Mouse (Mus musculus): ENCODE results near the gene Trim43b. TPM values are rescaled to one million over a fixed set of nuclear protein-coding genes. Genes with fewer than 3 reads are reported as not detected.

Gene Trim43b
- not detected for total RNA-seq (2023)

GRCm38 (mm10) chr9:89092735-89093134 lies at the start of gene Trim43b:
Trim43b (minus strand) TSS chr9:89092835.

Other genes with a start within 250 kb of the Trim43b start
- 1 to 10 TPM; 4.7 to 7.7 TPM for gene Bcl2a1a, start 135.9 kb downstream of the Trim43b start, total RNA-seq (2023)
- 1 to 10 TPM; 7.7 to 8.4 TPM for gene Bcl2a1b, start 106.4 kb upstream of the Trim43b start, total RNA-seq (2023)
- gene Gm29094, start 106.5 kb upstream of the Trim43b start, total RNA-seq (2023), result not detected
- gene Mthfs, start 117.8 kb upstream of the Trim43b start, total RNA-seq (2023), result 10 to 100 TPM; 57.7 to 72.4 TPM